Mouse (Mus musculus): ENCODE measurements around the gene A930017K11Rik. TPM values are rescaled to one million over a fixed set of nuclear protein-coding genes. Genes with fewer than 3 reads are reported as not detected.
A peak's percentile ranks its signal among the peaks of the same experiment; 100 is the strongest.

Gene A930017K11Rik
- 3.9 and 4.7 TPM in 2 replicates for polyA plus RNA-seq (2015; fragmentation: Nextera tagmentation; extraction: Ambion mirVana)

- Histone ChIP-seq H3K9me3 (ENCODE audit: control insufficient read depth, low read length) (no peaks in the 10 kb centered on the region), H3K27ac (ENCODE audit: low read depth, low read length) (no peak within 1 kb of the TSS), H3K4me3 (ENCODE audit: low read length) (peak within 1 kb of the TSS; percentile 43), H3K27me3 (replicated peaks; ENCODE audit: control insufficient read depth, insufficient read depth, low read length) (peaks cover 34% of the 10 kb centered on the region), H3K36me3 (ENCODE audit: control insufficient read depth, insufficient read depth, low read length) (no peaks in the 10 kb centered on the region), H3K4me2 (ENCODE audit: low read length) (peak within 1 kb of the TSS; percentile 67), H3K9ac (ENCODE audit: low read depth, low read length) (peak within 1 kb of the TSS; percentile 46), H3K4me1 (ENCODE audit: control insufficient read depth, insufficient read depth, low read depth, low read length) (peaks cover 14% of the 10 kb centered on the region)
- WGBS = under 1% methylated on average over 57 of the region's 58 CpGs
- ATAC-seq = no peak
Observed at GRCm38 (mm10) chr17:25951803-25952623, at the start of gene A930017K11Rik. Gene A930017K11Rik (minus strand): TSS chr17:25952565.

GRCm38 (mm10) chr17:25998425-25998824 is 46.1 kb upstream of the A930017K11Rik start:
- H3K36me3 ChIP-seq (ENCODE audit: control insufficient read depth, insufficient read depth, low read length) = peaks cover 21% of the 10 kb centered on the region
- H3K4me3 ChIP-seq (ENCODE audit: low read length) = no peak overlapping the region
- no peak overlapping the region for H3K4me2 ChIP-seq (ENCODE audit: low read length)
- no peak overlapping the region for H3K9ac ChIP-seq (ENCODE audit: low read depth, low read length)
- H3K9me3 ChIP-seq (ENCODE audit: control insufficient read depth, low read length) = no peaks in the 10 kb centered on the region
- H3K27me3 ChIP-seq (replicated peaks; ENCODE audit: control insufficient read depth, insufficient read depth, low read length) = no peaks in the 10 kb centered on the region
- ATAC-seq = no peak
- 90% methylated on average over 11 of the region's 11 CpGs for WGBS
- no peaks in the 10 kb centered on the region for H3K4me1 ChIP-seq (ENCODE audit: control insufficient read depth, insufficient read depth, low read depth, low read length)
- no peak overlapping the region for H3K27ac ChIP-seq (ENCODE audit: low read depth, low read length)

GRCm38 (mm10) chr17:25993489-25993888 is 41.1 kb upstream of the A930017K11Rik start:
- Histone ChIP-seq H3K4me1 (ENCODE audit: control insufficient read depth, insufficient read depth, low read depth, low read length) (no peaks in the 10 kb centered on the region), H3K4me3 (ENCODE audit: low read length) (no peak overlapping the region), H3K27me3 (replicated peaks; ENCODE audit: control insufficient read depth, insufficient read depth, low read length) (no peaks in the 10 kb centered on the region), H3K27ac (ENCODE audit: low read depth, low read length) (no peak overlapping the region), H3K9ac (ENCODE audit: low read depth, low read length) (no peak overlapping the region), H3K36me3 (ENCODE audit: control insufficient read depth, insufficient read depth, low read length) (peaks cover 43% of the 10 kb centered on the region), H3K4me2 (ENCODE audit: low read length) (no peak overlapping the region), H3K9me3 (ENCODE audit: control insufficient read depth, low read length) (no peaks in the 10 kb centered on the region)
- WGBS = 97% methylated on average over 3 of the region's 3 CpGs
- no peak for ATAC-seq

- Histone ChIP-seq H3K4me1 (ENCODE audit: control insufficient read depth, insufficient read depth, low read depth, low read length) (no peaks in the 10 kb centered on the region), H3K27me3 (replicated peaks; ENCODE audit: control insufficient read depth, insufficient read depth, low read length) (no peaks in the 10 kb centered on the region), H3K9ac (ENCODE audit: low read depth, low read length) (no peak overlapping the region), H3K4me2 (ENCODE audit: low read length) (no peak overlapping the region), H3K4me3 (ENCODE audit: low read length) (no peak overlapping the region), H3K9me3 (ENCODE audit: control insufficient read depth, low read length) (no peaks in the 10 kb centered on the region), H3K36me3 (ENCODE audit: control insufficient read depth, insufficient read depth, low read length) (peaks cover 39% of the 10 kb centered on the region), H3K27ac (ENCODE audit: low read depth, low read length) (no peak overlapping the region)
- no peak for ATAC-seq
- 98% methylated on average over 4 of the region's 4 CpGs for WGBS
Observed at GRCm38 (mm10) chr17:25992274-25992673, 39.9 kb upstream of the A930017K11Rik start.

- no peak for ATAC-seq
- Histone ChIP-seq H3K9me3 (ENCODE audit: control insufficient read depth, low read length) (no peaks in the 10 kb centered on the region), H3K9ac (ENCODE audit: low read depth, low read length) (no peak overlapping the region), H3K4me2 (ENCODE audit: low read length) (no peak overlapping the region), H3K27ac (ENCODE audit: low read depth, low read length) (no peak overlapping the region), H3K36me3 (ENCODE audit: control insufficient read depth, insufficient read depth, low read length) (peaks cover 37% of the 10 kb centered on the region), H3K27me3 (replicated peaks; ENCODE audit: control insufficient read depth, insufficient read depth, low read length) (no peaks in the 10 kb centered on the region), H3K4me1 (ENCODE audit: control insufficient read depth, insufficient read depth, low read depth, low read length) (peaks cover 2% of the 10 kb centered on the region; the same call in 1 of the 2 replicates), H3K4me3 (ENCODE audit: low read length) (no peak overlapping the region)
- WGBS = 90% methylated on average over 5 of the region's 5 CpGs
Observed at GRCm38 (mm10) chr17:25990331-25990730, 38.0 kb upstream of the A930017K11Rik start.

- H3K9ac ChIP-seq (ENCODE audit: low read depth, low read length) = peak within 1 kb of the TSS; percentile 92
- peak within 1 kb of the TSS; percentile 86 for H3K27ac ChIP-seq (ENCODE audit: low read depth, low read length)
- no peaks in the 10 kb centered on the region for H3K9me3 ChIP-seq (ENCODE audit: control insufficient read depth, low read length)
- H3K27me3 ChIP-seq (replicated peaks; ENCODE audit: control insufficient read depth, insufficient read depth, low read length) = no peaks in the 10 kb centered on the region
- peaks cover 21% of the 10 kb centered on the region for H3K4me1 ChIP-seq (ENCODE audit: control insufficient read depth, insufficient read depth, low read depth, low read length)
- H3K4me3 ChIP-seq (ENCODE audit: low read length) = peak within 1 kb of the TSS; percentile 84
- H3K4me2 ChIP-seq (ENCODE audit: low read length) = peak within 1 kb of the TSS; percentile 62
- peaks cover 12% of the 10 kb centered on the region for H3K36me3 ChIP-seq (ENCODE audit: control insufficient read depth, insufficient read depth, low read length)
- peak; percentile 99 for ATAC-seq
- WGBS = under 1% methylated on average over 91 of the region's 91 CpGs
Observed at GRCm38 (mm10) chr17:25985306-25986294, 33.2 kb upstream of the A930017K11Rik start, which contains the start of gene Capn15. Gene Capn15 (minus strand): TSS chr17:25985796.

GRCm38 (mm10) chr17:25984556-25985305 is 32.4 kb upstream of the A930017K11Rik start:
- no peaks in the 10 kb centered on the region for H3K27me3 ChIP-seq (replicated peaks; ENCODE audit: control insufficient read depth, insufficient read depth, low read length)
- ATAC-seq = no peak
- peaks cover 21% of the 10 kb centered on the region for H3K4me1 ChIP-seq (ENCODE audit: control insufficient read depth, insufficient read depth, low read depth, low read length)

GRCm38 (mm10) chr17:25984066-25984465 is 31.7 kb upstream of the A930017K11Rik start:
- Histone ChIP-seq H3K9me3 (ENCODE audit: control insufficient read depth, low read length) (no peaks in the 10 kb centered on the region), H3K4me2 (ENCODE audit: low read length) (peak overlapping the region; percentile 62), H3K4me3 (ENCODE audit: low read length) (peak overlapping the region; percentile 84), H3K9ac (ENCODE audit: low read depth, low read length) (no peak overlapping the region), H3K36me3 (ENCODE audit: control insufficient read depth, insufficient read depth, low read length) (no peaks in the 10 kb centered on the region; the same call in 1 of the 2 replicates), H3K27ac (ENCODE audit: low read depth, low read length) (no peak overlapping the region), H3K4me1 (ENCODE audit: control insufficient read depth, insufficient read depth, low read depth, low read length) (peaks cover 21% of the 10 kb centered on the region), H3K27me3 (replicated peaks; ENCODE audit: control insufficient read depth, insufficient read depth, low read length) (no peaks in the 10 kb centered on the region)
- WGBS = 100% methylated on average over 1 of the region's 1 CpGs
- no peak for ATAC-seq

More at GRCm38 (mm10) chr17:25984556-25985305, 32.4 kb upstream of the A930017K11Rik start:
- peak overlapping the region; percentile 92 for H3K9ac ChIP-seq (ENCODE audit: low read depth, low read length)
- H3K9me3 ChIP-seq (ENCODE audit: control insufficient read depth, low read length) = no peaks in the 10 kb centered on the region
- 11% methylated on average over 17 of the region's 17 CpGs for WGBS
- H3K36me3 ChIP-seq (ENCODE audit: control insufficient read depth, insufficient read depth, low read length) = peaks cover 4% of the 10 kb centered on the region
- peak overlapping the region; percentile 62 for H3K4me2 ChIP-seq (ENCODE audit: low read length)
- H3K4me3 ChIP-seq (ENCODE audit: low read length) = peak overlapping the region; percentile 84
- peak overlapping the region; percentile 86 for H3K27ac ChIP-seq (ENCODE audit: low read depth, low read length)

Data from hindbrain, embryonic 16.5 days (tissue).